Mouse (Mus musculus) neural tube, embryonic 15.5 days (tissue): ENCODE data around the gene Actg1. TPM values are rescaled to one million over a fixed set of nuclear protein-coding genes. Genes with fewer than 3 reads are reported as not detected.
A peak's percentile ranks its signal among the peaks of the same experiment; 100 is the strongest.

Experiments used
- ATAC-seq: fragments of 200-750 bp; cut with Nextera tagmentation; 2 replicates; pipeline ENCODE4 v1.8.0; 2017; ENCODE audit warnings: mild to moderate bottlenecking, moderate TSS enrichment, moderate library complexity; ENCODE audit not compliant: low FRiP score
- H3K27ac ChIP-seq: fragments of 300-500 bp; sonication (generic); replicated peaks from 2 replicates; pipeline ENCODE4 v1.5.1; 2015; ENCODE audit warnings: mild to moderate bottlenecking, inconsistent platforms
- H3K27me3 ChIP-seq: fragments of 300-500 bp; sonication (generic); replicated peaks from 2 replicates; pipeline ENCODE4 v1.6.1; 2015; ENCODE audit warnings: inconsistent platforms
- H3K36me3 ChIP-seq: fragments of 300-500 bp; sonication (generic); 2 replicates; pipeline ENCODE4 v1.6.1; 2015; ENCODE audit warnings: inconsistent platforms
- H3K4me1 ChIP-seq: fragments of 300-500 bp; sonication (generic); 2 replicates; pipeline ENCODE4 v1.6.1; 2015; ENCODE audit warnings: inconsistent platforms
- H3K4me2 ChIP-seq: fragments of 300-500 bp; sonication (generic); 2 replicates; pipeline ENCODE4 v1.6.1; 2015; ENCODE audit warnings: inconsistent platforms, mild to moderate bottlenecking, moderate library complexity
- H3K4me3 ChIP-seq: fragments of 300-500 bp; sonication (generic); replicated peaks from 2 replicates; pipeline ENCODE4 v1.5.1; 2015; ENCODE audit warnings: mild to moderate bottlenecking, inconsistent platforms
- H3K9ac ChIP-seq: fragments of 300-500 bp; sonication (generic); replicated peaks from 2 replicates; pipeline ENCODE4 v1.6.1; 2015; ENCODE audit warnings: mild to moderate bottlenecking, inconsistent platforms
- H3K9me3 ChIP-seq: fragments of 300-500 bp; sonication (generic); replicated peaks from 2 replicates; pipeline ENCODE4 v1.6.1; 2016; ENCODE audit warnings: inconsistent platforms
- WGBS: fragments of 180-500 bp; shearing (Covaris S2); methylation state at CpG from one replicate; pipeline ENCODE4 v1.1.7; 2015; ENCODE audit warnings: mixed read lengths; 5-methylcytosine and 5-hydroxymethylcytosine counted together
- polyA plus RNA-seq: library from polyadenylated mRNA; unstranded; fragments of >200 nt; fragmentation: Nextera tagmentation; extraction: Ambion mirVana; gene quantifications from 2 replicates; pipeline ENCODE4 v1.2.1, GENCODE M21; 2015

The Actg1 gene
- 3,602 and 3,776 TPM in 2 replicates for polyA plus RNA-seq

DNA sequence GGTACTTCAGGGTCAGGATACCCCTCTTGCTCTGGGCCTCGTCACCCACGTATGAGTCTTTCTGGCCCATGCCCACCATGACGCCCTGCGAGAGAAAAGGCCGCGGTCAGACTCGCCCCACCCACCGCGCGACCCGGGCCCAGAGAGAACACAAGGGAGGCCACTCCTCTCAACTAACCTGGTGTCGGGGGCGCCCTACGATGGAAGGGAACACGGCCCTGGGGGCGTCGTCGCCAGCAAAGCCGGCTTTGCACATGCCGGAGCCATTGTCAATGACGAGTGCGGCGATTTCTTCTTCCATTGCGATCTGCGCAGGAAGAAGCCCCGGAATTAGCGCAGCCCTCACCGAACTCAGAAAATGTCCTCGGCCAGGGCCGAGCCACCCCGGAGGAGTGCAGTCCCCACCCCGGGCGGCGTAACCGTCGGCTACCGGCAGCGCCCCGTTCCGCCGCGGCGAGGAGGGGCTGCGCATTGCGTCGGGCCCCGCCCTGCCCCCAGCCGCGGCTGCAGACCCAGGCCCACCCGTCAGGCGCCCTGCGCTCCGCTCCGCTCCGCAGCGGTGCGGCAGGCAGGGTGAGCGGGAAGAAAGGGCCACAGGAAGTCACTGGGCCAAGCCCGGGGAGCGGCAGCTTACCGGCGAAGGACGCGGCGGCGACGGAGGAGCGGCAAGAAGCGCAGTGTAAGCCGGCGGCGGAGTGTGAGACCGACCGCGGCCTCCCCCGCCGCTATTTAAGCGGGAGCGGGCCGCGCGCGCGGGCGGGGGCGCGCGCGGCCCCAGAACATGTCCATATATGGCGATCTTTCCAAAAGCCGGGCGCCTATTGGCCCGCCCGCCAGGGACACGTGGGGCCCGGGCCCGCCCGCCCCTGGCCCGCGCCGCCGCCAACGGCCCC lies at the start of gene Actg1:
Actg1 (minus strand) TSS at position 752 of the 893 bp plus-strand sequence.
- H3K9me3 ChIP-seq: no peaks in the 10 kb centered on the region
- peak within 1 kb of the TSS; percentile 100 for H3K9ac ChIP-seq
- peak within 1 kb of the TSS; percentile 100 for H3K27ac ChIP-seq
- peak within 1 kb of the TSS; percentile 92 for H3K4me2 ChIP-seq
- 2% methylated on average over 95 of the region's 103 CpGs for WGBS
- peaks cover 6% of the 10 kb centered on the region for H3K36me3 ChIP-seq
- ATAC-seq: peak; percentile 88
- peaks cover 58% of the 10 kb centered on the region for H3K4me1 ChIP-seq
- no peaks in the 10 kb centered on the region for H3K27me3 ChIP-seq
- H3K4me3 ChIP-seq: peak within 1 kb of the TSS; percentile 98

DNA sequence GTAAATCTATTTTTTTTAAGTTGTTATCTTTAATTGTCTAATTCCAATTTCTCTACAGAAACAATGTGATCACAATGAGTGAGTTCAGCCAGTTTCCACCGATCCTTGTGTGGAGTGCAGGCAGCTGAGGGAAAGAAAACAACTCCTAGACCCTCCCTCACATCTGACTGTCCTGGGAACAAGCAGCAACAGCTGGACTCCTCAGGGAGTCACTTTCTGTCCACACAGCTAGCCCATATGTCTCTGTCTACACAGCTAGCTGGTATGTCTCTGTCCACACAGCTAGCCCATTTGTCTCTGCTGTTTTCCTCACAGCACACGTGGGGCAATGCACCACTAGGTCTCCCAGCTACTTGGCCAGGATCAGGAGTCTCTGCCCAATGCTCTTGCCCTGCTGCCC lies 49.3 kb upstream of the Actg1 start:
- Histone ChIP-seq H3K4me2 (no peak overlapping the region), H3K4me3 (no peak overlapping the region), H3K27me3 (no peaks in the 10 kb centered on the region), H3K9me3 (no peaks in the 10 kb centered on the region), H3K4me1 (peaks cover under 1% of the 10 kb centered on the region), H3K9ac (no peak overlapping the region), H3K27ac (no peak overlapping the region), H3K36me3 (peaks cover 70% of the 10 kb centered on the region)
- WGBS: 83% methylated on average over 2 of the region's 2 CpGs
- ATAC-seq: no peak

DNA sequence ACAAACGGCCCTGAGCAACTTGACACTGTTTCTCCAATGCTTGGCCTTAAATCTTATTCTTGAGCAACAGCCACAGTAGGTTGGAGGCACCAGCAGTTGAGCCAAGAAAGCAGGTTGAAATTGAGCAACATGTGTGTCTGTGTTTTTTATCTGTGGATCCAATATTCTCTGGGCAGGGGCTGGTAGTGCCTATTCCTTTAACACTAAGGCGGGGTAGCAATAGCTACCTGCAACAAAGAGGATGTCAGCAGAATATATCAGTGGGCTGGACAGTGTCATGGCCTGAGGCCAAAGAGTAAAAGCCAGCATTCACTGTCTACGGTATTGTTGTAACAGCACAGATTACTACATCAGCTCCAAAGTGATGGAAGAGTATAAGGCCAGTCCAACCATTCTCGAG lies 47.3 kb upstream of the Actg1 start:
- H3K4me1 ChIP-seq: peaks cover 7% of the 10 kb centered on the region
- peaks cover 60% of the 10 kb centered on the region for H3K36me3 ChIP-seq
- no peaks in the 10 kb centered on the region for H3K9me3 ChIP-seq
- WGBS: 81% methylated on average over 4 of the region's 4 CpGs
- H3K9ac ChIP-seq: no peak overlapping the region
- no peak for ATAC-seq
- H3K27me3 ChIP-seq: no peaks in the 10 kb centered on the region
- no peak overlapping the region for H3K4me2 ChIP-seq
- H3K27ac ChIP-seq: no peak overlapping the region
- no peak overlapping the region for H3K4me3 ChIP-seq

DNA sequence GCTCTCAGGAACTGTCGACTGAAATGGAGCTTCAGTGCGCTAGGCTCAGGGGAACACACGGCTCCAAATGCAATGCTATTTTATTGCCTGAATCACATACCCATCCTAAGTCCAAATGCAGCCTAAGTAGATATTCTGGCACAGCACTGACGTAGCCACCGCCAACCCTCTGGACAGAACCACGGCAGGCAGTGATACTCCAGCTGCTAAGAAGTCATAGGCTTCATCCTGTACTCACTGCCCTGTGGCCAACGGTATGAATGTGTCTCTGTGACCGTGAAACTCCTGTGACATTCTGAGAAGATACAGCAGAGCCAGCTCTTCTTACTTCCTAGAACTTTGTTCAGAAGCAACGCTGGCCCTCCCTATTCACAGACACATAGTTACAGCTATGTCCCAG lies 40.2 kb upstream of the Actg1 start:
- H3K9me3 ChIP-seq: no peaks in the 10 kb centered on the region
- no peaks in the 10 kb centered on the region for H3K27me3 ChIP-seq
- no peak overlapping the region for H3K27ac ChIP-seq
- H3K36me3 ChIP-seq: peaks cover 58% of the 10 kb centered on the region
- peaks cover 7% of the 10 kb centered on the region for H3K4me1 ChIP-seq
- 84% methylated on average over 9 of the region's 9 CpGs for WGBS
- H3K4me3 ChIP-seq: no peak overlapping the region
- H3K9ac ChIP-seq: no peak overlapping the region
- ATAC-seq: no peak
- H3K4me2 ChIP-seq: no peak overlapping the region

DNA sequence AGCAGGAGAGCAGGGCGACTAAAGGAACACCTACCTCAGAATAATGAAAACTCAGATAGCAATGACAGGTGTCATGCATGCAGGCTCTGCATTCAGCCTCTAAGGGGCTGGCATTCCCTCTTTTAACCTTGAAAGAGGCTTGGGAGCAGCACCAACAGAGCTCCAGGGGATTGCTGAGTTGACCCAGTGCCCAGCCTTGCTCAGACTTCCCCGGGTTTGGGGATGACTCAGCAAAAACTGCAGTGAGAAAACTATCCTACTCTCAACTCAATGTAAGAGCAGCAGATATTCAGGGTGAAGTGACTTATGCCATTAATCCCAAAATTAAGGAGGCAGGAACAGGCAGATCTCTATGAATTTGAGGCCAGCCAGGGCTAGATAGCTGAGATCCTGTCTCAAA lies 38.8 kb upstream of the Actg1 start:
- H3K9ac ChIP-seq: no peak overlapping the region
- H3K4me2 ChIP-seq: no peak overlapping the region
- peaks cover 1% of the 10 kb centered on the region for H3K4me1 ChIP-seq
- no peaks in the 10 kb centered on the region for H3K27me3 ChIP-seq
- no peaks in the 10 kb centered on the region for H3K9me3 ChIP-seq
- 72% methylated on average over 2 of the region's 2 CpGs for WGBS
- ATAC-seq: no peak
- H3K36me3 ChIP-seq: peaks cover 59% of the 10 kb centered on the region
- H3K27ac ChIP-seq: no peak overlapping the region
- no peak overlapping the region for H3K4me3 ChIP-seq

DNA sequence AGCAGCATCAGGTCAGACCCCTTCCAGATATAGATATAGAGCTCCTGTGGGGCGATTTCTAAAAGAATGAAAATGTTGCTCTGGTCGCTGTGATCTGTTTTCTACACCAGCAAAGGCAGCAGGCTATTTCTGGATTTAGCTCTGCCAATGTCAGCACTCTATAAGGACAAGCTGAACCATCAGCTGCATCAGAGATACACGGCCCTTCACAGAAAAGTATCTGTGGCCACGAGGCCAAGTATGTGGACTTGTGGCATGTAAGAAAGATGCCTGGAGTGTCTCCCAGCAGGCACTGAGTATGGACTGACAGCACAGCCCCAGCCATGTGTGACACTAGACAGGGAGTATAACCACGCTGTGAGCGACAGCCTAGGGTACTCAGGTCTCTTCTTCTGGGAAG lies 38.3 kb upstream of the Actg1 start:
- Histone ChIP-seq H3K27ac (no peak overlapping the region), H3K4me3 (no peak overlapping the region), H3K4me1 (no peaks in the 10 kb centered on the region), H3K36me3 (peaks cover 65% of the 10 kb centered on the region), H3K9ac (no peak overlapping the region), H3K9me3 (no peaks in the 10 kb centered on the region), H3K4me2 (no peak overlapping the region), H3K27me3 (no peaks in the 10 kb centered on the region)
- ATAC-seq: no peak
- 94% methylated on average over 6 of the region's 6 CpGs for WGBS

DNA sequence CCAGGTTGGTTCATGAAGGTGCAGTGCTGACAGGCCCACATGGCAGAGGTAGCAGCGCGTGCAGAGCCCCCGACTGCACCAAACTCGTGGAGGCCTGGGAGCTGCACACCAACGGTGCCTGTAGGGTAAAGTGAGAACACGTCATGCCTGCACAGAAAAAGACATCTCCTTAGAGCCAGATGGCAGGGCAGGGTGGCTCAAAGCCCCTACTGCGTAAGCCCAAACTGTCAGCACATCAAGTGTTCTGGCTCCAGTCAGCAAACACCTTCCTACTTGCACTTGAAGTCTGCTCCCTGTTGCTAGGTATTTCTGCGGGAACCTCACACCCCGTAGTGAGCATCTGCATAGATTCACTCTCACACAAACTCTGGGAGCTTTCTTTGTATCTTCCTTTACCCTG lies 34.2 kb upstream of the Actg1 start:
- WGBS: 96% methylated on average over 9 of the region's 9 CpGs
- ATAC-seq: no peak
- Histone ChIP-seq H3K36me3 (peaks cover 72% of the 10 kb centered on the region), H3K9ac (no peak overlapping the region), H3K4me2 (no peak overlapping the region), H3K9me3 (no peaks in the 10 kb centered on the region), H3K4me1 (peaks cover 15% of the 10 kb centered on the region), H3K4me3 (no peak overlapping the region), H3K27me3 (no peaks in the 10 kb centered on the region), H3K27ac (no peak overlapping the region)

DNA sequence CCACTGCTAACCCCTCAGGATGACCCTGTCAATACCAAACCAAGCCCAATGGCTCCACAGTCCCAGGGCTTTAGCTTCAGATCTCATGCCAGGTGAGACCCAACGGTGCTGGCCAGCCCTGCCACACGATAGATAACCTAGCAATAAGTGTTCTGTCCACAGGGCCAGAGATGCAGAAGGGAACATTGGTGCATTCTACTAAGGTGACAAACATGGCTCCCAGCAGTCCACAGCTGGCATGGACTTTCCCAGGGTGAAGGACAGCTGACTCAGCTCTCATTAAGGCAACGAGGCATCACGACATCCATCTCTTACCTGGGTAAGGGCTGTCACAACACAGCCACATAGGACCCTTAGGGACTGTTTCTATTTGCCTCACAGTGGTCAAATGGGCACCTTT lies 32.8 kb upstream of the Actg1 start:
- no peak overlapping the region for H3K27ac ChIP-seq
- H3K36me3 ChIP-seq: peaks cover 70% of the 10 kb centered on the region
- H3K4me2 ChIP-seq: no peak overlapping the region
- no peak overlapping the region for H3K4me3 ChIP-seq
- peaks cover 29% of the 10 kb centered on the region for H3K4me1 ChIP-seq
- 90% methylated on average over 4 of the region's 4 CpGs for WGBS
- H3K27me3 ChIP-seq: no peaks in the 10 kb centered on the region
- no peak for ATAC-seq
- H3K9me3 ChIP-seq: no peaks in the 10 kb centered on the region
- no peak overlapping the region for H3K9ac ChIP-seq

DNA sequence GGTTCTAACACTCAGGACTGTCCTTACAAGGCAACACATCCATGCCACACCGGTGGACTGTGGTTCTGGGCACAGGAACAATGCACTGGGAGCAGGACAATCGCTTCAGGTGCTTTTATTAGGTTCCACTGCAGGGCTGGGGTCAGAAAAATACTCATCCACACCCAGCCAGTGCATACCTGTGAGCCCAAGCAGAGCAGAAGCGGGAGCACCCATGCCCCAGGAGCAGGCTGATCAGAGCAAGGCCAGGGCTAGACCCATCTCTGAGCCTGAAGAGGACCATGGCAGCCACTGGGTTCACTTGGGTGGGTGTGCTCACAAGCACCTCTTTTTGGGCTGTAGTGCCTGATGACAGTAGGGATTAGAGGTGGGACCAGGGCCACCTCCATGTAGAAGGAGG lies 31.9 kb upstream of the Actg1 start:
- Histone ChIP-seq H3K27me3 (no peaks in the 10 kb centered on the region), H3K4me2 (no peak overlapping the region), H3K4me3 (no peak overlapping the region), H3K36me3 (peaks cover 69% of the 10 kb centered on the region), H3K9ac (no peak overlapping the region), H3K27ac (no peak overlapping the region), H3K9me3 (no peaks in the 10 kb centered on the region), H3K4me1 (peaks cover 34% of the 10 kb centered on the region)
- ATAC-seq: no peak
- WGBS: 94% methylated on average over 3 of the region's 3 CpGs

DNA sequence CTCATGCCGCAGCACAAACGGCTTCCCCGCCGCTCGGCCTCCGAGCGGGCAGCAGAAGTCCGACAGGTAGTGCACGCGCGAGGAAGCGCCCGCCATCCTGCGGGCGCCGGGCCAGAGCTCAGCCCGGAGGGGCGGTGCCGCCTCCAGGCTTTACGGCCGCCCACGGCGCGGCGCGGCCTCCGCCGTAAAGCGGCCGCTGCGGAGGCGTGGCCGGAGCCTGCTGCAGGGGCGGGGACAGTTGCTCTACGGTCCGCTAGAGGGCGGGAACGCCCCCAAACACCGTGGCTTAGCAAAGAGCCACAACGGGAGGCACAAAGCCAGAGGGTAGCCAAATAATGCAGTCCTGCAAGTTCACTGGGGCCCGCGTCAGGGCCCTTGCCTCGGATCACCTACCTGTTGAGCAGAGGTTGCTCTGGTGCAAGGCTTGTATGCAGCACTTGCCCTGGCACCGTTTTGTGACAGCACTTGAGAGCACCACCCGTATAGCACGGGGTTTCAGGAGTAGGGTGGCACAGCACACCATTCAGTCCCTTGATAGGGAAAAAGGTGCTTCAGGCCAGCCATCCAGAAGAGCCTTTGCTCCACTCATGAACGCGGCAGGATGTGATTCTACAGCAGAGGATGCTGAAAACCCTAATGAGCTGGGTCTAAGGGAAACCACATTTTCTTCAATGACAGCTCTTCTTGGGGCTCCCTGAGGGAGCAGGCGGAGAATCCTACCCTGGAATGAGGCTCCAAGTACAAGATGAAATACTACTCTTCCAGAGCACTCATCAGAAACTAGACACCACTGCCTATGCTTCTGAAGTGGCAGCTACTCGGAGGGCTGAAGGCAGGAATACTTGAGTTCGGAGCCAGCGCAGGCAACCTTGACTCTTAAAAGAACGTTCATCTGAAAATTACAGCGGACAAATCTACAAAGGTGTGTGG lies 30.5 kb upstream of the Actg1 start, which contains the start of gene Faap100:
Faap100 (minus strand) TSS at position 154 of the 930 bp plus-strand sequence.
- Histone ChIP-seq H3K27me3 (no peaks in the 10 kb centered on the region), H3K9me3 (no peaks in the 10 kb centered on the region), H3K4me2 (peak within 1 kb of the TSS; percentile 69), H3K36me3 (peaks cover 68% of the 10 kb centered on the region), H3K27ac (peak within 1 kb of the TSS; percentile 87), H3K4me1 (peaks cover 37% of the 10 kb centered on the region), H3K4me3 (peak within 1 kb of the TSS; percentile 69), H3K9ac (peak within 1 kb of the TSS; percentile 69)
- WGBS: 8% methylated on average over 54 of the region's 54 CpGs
- peak; percentile 85 for ATAC-seq

DNA sequence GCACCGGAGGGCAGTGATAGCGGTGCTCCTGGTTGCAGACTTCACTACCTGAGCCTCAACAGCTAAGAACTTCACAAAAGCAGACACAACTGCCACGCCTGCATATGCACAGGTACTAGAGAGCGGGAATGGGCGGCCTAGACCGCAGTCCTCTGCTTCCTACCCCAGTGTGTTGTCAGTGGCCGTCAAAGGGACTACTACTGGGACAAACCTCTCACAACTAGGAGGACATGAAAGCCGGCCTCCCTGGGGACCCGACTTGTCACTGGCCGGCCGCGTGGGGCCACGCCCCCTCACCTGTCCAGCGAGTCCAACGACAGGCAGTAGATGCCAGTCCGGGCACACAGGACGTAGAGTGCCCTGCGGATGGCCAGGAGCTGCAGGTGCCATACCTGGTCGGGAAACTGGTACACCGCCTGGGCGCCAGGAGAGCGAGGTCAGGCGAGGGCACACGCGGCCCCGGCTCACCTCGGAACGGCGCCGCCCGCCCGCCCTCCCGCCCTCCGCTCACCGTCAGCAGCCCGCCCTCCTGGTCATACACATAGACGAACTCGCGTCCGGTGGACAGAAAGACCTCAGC lies 29.8 kb upstream of the Actg1 start:
- Histone ChIP-seq H3K27me3 (no peaks in the 10 kb centered on the region), H3K9me3 (no peaks in the 10 kb centered on the region), H3K4me3 (peak overlapping the region; percentile 69), H3K4me1 (peaks cover 41% of the 10 kb centered on the region), H3K4me2 (peak overlapping the region; percentile 69), H3K9ac (peak overlapping the region; percentile 69), H3K36me3 (peaks cover 69% of the 10 kb centered on the region), H3K27ac (peak overlapping the region; percentile 87)
- peak; percentile 49 for ATAC-seq
- 2% methylated on average over 40 of the region's 40 CpGs for WGBS
